Mouse (Mus musculus) layer of hippocampus, adult 9-10 months (tissue): ENCODE results near the gene U2af1.
"Not testable (repeated sequence)": the region's sequence is repeated elsewhere in the genome, so short reads cannot be mapped to it uniquely, and the experiment has no call there.

ENCODE experiments used
- DNase-seq: peaks from one replicate; pipeline ENCODE4 v3.0.0; 2022; ENCODE audit warnings: low spot score

U2af1 gene

GRCm38 (mm10) chr17:31658468-31659185 is at the start of gene U2af1:
TSS of gene U2af1 (minus strand) at chr17:31658892.
- peak; percentile 95 for DNase-seq

GRCm38 (mm10) chr17:31705271-31706020 is 46.8 kb upstream of the U2af1 start:
- no peak for DNase-seq

GRCm38 (mm10) chr17:31703276-31703980 is 44.7 kb upstream of the U2af1 start:
- no peak for DNase-seq

GRCm38 (mm10) chr17:31698347-31698746 is 39.7 kb upstream of the U2af1 start:
- DNase-seq, result no peak

DNA sequence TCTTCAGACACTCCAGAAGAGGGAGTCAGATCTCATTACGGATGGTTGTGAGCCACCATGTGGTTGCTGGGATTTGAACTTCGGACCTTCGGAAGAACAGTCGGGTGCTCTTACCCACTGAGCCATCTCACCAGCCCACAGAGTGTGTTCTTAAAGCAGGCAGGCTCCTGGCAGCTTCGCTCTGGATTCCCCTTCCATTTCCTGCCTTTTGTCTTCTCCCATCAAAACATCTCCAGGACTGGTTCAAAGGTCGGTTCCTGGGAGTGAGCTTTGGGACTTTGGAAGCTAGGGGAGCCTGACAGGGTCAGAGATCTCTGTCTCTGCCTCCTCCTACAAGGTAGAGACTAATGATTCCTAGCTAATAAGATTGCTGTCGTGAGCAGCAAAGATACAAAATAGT is 36.7 kb upstream of the U2af1 start:
- DNase-seq, result not testable (repeated sequence)

GRCm38 (mm10) chr17:31694949-31695348 is 36.3 kb upstream of the U2af1 start:
- DNase-seq, result no peak

DNA sequence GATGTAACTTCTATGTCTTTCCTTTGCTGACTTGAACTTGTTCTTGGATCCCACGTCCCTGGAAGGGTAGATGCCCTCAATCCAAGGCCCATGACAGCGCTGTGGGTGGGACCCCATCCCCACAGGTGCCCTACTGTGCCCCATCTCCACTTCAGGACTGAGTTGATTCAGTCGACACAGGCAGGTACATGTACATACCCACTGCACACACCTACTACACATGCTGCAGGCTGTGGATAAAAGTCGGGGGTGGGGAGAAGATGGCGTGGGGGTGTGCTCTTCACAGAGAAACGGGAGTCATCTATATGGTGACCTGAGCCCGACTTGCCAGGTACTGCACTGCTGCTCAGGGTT is 35.3 kb upstream of the U2af1 start:
- no peak for DNase-seq

DNA sequence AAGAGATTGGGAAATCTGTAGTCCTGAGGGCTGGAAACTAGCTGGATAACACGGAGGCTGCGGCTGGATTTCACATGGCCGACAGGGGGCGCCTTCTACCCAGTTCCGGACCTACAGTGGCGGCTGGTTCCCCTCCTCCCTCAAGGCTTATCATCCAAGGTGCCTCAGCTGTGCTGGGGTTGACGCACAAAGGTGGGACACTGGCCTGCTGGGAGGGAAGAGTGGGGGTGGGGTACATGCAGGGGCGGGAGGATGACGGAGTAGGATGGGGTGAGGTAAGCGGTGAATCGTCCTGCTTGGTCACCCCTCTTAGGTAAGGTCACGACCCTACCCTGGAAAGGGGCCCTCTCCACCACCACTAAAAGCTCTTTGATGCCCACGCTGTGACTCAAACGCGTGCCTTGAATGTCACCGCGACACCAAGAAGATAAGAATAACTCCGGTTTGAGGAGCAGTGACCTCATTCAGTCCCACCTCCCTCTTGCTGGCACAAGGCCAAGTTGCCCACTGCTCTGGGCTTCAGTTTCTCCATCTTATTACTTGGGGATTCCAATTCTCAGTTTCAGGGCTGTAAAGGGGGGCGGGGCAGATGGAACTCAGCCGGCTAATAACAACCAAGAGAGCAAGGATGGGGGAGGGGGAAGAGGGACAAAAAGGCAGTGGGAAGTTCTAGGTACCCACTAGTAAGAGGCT is 34.8 kb upstream of the U2af1 start:
- peak; percentile 65 for DNase-seq

DNA sequence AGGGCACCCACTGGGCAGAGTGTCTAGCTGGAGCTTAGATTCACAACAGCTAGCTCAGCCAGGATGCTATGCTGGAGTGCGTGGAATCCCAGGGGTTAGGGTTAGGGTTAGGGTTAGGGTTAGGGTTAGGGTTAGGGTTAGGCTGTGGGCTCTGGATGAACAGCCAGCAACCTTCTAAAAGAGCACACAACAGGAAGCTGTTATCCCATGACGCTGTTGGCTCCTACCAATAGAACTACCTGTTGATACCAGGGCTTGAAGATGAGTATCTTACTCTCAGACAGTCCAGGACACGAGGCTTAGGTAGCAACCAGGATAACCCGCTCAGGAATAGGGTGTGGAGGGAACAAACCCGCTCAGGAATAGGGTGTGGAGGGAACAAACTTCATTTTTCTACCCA is 34.2 kb upstream of the U2af1 start:
- DNase-seq, result no peak

DNA sequence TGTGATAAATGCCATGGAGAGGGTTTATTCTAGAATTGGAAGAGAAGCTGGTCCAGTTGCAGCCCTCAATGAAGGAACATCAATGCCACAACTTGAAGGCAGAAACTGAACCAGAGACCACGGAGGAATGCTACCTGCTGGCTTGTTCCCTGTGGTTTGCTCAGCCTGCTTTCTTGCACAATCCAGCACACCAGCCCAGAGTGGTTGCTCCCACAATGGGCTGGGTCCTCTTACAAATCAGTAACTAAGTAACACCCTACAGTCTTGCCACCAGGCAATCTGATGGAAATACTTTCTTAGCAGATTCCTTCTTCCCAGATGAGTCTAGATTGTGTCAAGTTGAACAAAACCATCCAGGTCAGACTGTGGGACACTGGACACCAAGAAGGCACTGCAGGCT is 30.9 kb upstream of the U2af1 start:
- no peak for DNase-seq

DNA sequence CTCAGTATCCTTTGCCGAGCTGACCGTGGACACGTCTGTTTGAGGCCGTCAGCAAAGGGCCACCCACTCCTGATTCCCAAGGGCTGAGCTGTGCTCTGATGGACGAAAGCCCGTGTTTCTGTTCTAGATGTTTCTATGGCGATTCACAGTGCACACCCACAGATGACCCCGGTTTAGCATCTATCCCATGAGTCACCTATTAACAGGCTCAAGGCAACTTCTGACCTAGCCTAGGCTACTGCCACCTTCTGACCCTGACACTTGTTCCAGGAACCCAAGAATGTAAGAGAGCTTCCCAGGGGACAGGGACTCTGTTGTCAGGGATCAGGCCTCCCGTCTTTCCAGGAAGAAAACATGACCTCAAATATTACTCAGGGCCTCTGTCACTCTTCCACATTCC is 29.4 kb upstream of the U2af1 start:
- no peak for DNase-seq

- no peak for DNase-seq
Observed at GRCm38 (mm10) chr17:31686225-31686564, 27.5 kb upstream of the U2af1 start.

GRCm38 (mm10) chr17:31685514-31686224 is 27.0 kb upstream of the U2af1 start:
- peak; percentile 81 for DNase-seq

- DNase-seq, result no peak
Observed at GRCm38 (mm10) chr17:31680450-31680849, 21.8 kb upstream of the U2af1 start.

DNA sequence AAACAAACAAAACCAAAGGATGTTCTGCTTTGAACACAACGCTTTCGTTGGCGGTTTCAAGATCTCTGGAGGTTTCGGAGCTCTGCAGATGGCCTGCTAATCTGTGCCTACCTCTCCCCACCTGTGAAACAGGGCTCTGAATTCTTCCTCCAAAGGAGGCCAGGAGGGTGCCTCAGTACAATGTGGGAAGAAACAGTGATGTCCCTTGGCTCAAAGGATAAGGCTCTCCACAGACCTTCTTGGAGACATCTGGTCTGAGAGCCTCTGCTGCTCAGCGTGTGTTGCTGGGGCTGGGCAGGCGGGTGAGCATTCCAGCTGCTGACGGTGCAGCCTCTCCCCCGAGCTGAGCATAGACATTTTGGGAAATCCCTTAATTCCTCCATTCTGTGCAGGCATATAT is 18.8 kb upstream of the U2af1 start, which contains the start of gene Cryaa:
Gene Cryaa (plus strand): TSS at position 301 of the 400 bp plus-strand sequence.
- no peak for DNase-seq

DNA sequence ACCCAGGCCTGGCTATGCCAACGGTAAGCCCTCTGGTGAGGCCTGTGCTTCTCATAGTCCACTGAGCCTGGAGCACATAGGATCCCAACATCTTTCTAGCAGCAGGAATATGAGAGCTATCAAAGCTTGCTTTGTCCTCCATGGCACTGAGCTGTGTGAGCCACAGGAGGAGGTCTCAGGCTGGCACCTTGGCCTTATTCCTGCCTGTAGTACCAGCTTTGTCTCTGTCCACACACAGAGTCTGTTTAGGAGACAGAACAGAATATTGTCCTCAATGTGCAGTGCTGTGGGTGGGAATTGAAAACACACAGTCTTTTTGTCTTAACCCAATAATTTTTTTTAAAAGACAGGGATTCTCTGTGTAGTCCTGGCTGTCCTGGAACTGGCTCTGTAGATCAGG is 15.7 kb upstream of the U2af1 start:
- no peak for DNase-seq

- no peak for DNase-seq
Observed at GRCm38 (mm10) chr17:31672279-31672678, 13.6 kb upstream of the U2af1 start.

- no peak for DNase-seq
Observed at GRCm38 (mm10) chr17:31671698-31672097, 13.0 kb upstream of the U2af1 start.

DNA sequence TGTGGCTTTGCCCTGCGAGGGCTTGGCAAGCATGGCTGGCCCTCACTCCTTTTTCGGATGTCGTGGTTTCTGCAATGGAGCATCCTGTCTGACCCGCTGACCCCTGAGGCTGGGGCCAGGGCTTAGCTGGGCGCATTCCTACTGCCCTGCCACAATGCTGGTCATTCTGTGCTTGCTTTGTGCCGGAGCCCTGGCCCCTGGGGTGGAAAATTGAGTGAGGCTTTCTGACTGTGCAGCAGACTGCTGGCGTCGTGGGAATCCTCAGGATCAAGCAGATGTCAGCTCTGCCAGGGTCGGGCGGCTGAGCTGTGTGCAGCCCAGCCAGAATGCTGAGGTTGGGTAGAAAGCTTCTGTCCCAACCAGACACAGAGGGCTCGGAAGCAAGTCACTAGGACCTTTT is 11.5 kb upstream of the U2af1 start:
- DNase-seq, result no peak

GRCm38 (mm10) chr17:31668306-31668705 is 9.6 kb upstream of the U2af1 start:
- DNase-seq, result no peak

GRCm38 (mm10) chr17:31664760-31665159 is 6.1 kb upstream of the U2af1 start:
- peak; percentile 58 for DNase-seq

GRCm38 (mm10) chr17:31662855-31663254 is 4.2 kb upstream of the U2af1 start:
- no peak for DNase-seq
